Mouse (Mus musculus) liver (tissue): ENCODE measurements around the gene Six3.

ENCODE experiments used
- DNase-seq: peaks from one replicate; pipeline ENCODE4 v3.0.0-alpha.2; 2020; ENCODE audit warnings: mixed read lengths

Gene Six3

DNA sequence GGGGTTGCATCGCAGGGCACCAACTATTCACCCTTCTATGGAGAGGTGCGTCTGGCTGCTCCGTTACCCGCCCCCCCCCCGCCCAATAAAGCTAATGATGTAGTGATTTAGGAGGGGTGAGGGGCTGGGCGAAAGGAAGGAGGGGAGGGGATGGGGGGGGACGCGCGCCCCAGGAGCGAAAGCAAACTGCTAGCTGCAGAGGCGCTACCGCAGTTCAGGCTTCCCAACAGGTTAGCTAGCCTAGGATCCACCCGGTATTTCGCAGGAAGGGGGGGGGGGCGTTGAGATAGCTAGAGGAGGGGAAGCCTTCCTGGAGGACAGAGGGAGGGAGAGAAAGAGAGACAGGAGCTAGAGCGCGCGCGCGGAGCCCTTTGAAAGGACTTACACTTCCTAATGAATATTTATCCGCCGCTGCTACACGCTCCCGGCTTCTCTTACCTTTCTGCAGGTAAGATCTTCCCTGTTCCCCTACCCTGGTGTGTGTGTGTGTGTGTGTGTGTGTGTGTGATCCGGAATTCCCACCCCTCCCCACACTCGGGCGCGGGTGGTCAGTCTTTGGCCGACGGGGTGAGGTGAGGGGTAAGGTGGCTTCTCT, at the start of gene Six3:
Gene Six3, plus strand, starts transcription at position 343 of the 595 bp plus-strand sequence.
- DNase-seq, result no peak

DNA sequence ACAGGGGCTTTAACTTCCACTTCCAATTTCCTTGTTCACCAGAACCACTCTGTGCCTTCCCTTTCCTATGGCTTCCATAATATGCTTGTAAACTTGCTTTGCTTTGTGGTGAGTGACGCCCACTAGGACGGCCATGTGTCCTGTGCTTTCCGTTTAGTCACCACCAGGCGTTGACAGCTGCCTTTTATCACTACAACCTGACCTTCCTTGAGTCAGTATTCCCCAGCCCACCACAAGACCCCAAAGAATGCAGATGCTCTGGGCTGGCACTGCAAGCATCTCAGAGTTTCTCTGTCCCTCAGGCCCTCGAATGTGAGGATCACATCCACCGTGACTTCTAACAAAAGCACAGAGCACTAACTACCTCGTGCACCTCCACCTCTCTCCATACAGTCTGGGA, 49.3 kb upstream of the Six3 start:
- DNase-seq, result no peak

GRCm38 (mm10) chr17:85574023-85574422, 39.4 kb upstream of the Six3 start:
- no peak for DNase-seq

DNA sequence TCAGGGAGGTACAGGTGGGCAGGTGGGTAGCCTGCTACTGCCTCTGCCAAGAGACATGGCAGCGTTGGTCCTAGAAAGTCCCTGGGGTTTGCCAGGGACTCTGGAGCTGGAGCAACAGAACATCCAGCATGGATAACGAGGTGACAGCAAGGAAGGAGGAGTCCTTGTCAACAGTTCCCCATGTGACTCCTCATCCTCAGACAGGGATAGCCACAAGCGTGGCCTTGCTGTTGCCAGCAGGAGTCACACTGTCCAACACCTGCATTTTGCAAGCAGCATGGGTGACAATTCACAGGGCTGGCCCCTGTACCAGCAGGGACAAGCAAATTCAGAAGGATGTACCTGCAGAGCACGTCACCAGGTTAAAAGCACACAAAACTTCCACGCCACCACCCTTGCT, 35.1 kb upstream of the Six3 start:
- no peak for DNase-seq

DNA sequence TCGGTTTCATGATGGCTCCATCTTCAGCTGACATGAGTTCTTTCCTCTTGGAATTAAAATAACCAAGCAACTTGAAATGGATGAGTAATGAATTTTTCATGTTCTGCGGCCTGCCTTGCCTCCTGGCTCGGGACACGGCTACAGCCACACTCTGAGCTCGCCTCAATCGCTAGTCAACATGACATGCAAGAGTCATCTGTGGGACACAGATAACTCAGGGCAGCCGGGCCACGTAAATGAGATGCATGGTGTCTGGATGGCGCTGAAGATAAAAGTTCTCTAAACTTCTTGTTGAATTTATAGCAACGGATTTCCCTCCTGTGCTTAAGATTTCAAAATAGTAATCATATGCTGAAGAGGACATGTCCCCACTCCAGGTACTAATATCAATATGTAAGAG, 34.1 kb upstream of the Six3 start:
- DNase-seq, result peak; percentile 44

GRCm38 (mm10) chr17:85580221-85580620, 33.2 kb upstream of the Six3 start:
- no peak for DNase-seq

DNA sequence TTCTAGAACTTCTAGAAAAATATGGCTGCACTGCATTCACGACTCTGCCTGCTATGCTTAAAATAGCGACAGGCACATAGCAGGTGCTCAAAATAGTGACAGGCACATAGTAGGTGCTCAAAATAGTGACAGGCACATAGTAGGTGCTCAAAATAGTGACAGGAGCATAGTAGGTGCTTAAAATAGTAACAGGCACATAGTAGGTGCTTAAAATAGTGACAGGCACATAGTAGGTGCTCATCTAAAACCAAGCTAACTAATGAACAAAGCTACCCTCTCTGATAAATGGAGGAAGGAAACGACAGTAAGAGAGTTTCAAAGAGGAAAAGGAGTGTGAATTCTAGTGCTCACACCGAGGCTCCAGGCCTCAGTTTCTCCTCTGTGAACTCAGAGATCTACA, 29.2 kb upstream of the Six3 start:
- no peak for DNase-seq

- no peak for DNase-seq
These were observed 28.8 kb upstream of the Six3 start for GRCm38 (mm10) chr17:85584573-85584972.

GRCm38 (mm10) chr17:85585779-85586178, 27.6 kb upstream of the Six3 start:
- peak; percentile 17 for DNase-seq

DNA sequence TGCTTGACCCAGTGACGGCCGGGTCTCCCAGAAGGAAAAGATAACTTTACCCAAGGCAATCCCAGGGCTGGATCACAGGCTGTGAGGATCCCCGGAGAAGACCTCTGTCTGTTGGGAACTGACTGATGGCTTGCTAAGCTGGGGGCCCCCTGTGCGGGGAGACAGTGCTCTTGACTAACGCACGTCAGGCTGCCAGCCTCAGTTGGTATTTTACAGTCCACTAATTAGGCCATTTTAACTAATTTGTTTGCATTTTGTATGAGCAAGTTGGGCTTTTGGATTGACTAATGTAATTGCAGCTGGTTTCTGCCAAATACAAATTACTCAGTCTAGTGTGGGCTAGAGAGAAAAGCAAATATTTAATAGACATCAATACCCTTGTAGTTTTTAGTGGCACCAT, 21.4 kb upstream of the Six3 start:
- no peak for DNase-seq

GRCm38 (mm10) chr17:85595853-85596252, 17.6 kb upstream of the Six3 start:
- DNase-seq, result no peak

DNA sequence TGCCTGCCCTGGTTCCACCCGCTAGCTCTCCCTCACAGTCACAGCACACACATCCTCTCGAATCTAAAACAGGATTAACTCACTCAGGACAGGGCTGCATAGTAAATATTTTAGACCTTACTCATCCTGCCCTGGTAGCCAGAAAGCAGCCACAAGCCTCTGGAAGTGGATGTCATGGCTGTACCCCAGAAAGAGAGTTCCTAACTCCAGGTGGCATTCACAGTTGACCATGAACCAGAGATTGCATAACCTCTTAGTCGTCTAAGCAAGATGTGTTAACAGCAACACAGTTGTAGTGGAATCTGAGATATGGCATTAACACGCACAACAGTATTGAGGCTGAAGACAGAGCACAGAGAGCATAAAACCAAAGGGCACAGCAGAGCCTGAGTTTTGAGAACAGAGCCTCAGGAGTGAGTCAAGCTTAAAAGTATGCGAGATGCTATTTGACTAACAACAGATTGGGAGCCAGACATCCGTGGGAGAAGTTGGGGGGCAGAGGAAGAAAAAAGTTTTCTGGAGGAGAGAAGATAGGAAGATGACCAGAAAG, 17.0 kb upstream of the Six3 start:
- no peak for DNase-seq

DNA sequence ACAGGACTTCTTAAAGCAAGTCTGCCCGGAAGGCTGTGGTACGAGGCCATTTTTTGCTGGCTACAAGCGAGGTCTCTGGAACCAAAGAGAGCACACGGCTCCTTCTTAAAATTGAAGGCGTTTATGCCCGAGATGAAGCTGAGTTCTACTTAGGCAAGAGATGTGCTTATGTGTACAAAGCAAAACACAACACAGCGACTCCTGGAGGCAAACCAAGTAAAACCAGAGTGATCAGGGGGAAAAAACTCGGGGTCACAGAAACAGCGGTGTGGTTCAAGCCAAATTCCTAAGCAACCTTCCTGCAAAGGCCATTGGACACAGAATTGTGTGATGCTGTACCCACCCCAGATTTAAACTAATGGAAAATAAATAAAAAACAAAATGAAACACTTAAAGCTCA, 13.9 kb upstream of the Six3 start:
- no peak for DNase-seq

GRCm38 (mm10) chr17:85606463-85606862, 6.9 kb upstream of the Six3 start:
- DNase-seq, result no peak

GRCm38 (mm10) chr17:85607556-85608365, 5.6 kb upstream of the Six3 start:
- no peak for DNase-seq

DNA sequence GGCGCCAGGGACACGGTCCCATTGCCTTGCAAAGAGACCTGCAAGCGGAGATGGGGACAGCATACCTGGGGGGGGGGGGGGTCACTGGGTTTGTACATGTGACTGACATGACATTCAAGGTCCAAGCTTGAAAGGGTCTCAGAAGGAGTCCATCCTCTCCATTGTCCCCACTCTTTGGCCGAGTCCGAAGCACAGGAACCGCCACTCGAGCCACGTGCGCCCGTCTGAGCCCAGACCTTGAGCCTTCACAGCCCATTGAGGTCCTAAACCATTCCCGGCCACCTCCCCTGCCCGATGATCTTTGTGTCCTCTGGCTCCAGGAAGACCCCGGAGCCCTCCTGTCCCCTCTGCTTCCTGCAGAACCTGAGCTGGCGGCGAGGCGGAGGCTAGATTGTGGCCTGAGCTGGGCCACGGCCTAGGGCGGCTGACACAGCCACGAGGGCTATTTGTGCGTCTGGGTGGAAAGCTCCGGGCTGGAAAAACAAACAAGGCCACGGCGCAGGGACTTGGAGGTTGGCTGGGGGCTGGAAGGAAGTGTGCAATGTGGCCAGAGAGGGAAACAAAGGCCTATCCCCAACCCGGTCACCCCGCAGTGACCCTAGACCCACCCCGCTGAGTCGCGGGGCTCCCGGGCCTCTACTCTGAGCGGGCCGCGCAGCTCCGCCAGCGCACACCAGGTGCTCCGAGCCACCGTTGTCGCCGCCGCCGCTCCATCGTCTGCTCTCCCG, 4.9 kb upstream of the Six3 start:
- no peak for DNase-seq

- no peak for DNase-seq
These were observed 4.3 kb upstream of the Six3 start for GRCm38 (mm10) chr17:85609094-85609425.

- no peak for DNase-seq
These were observed 3.6 kb upstream of the Six3 start for GRCm38 (mm10) chr17:85609621-85610392.

DNA sequence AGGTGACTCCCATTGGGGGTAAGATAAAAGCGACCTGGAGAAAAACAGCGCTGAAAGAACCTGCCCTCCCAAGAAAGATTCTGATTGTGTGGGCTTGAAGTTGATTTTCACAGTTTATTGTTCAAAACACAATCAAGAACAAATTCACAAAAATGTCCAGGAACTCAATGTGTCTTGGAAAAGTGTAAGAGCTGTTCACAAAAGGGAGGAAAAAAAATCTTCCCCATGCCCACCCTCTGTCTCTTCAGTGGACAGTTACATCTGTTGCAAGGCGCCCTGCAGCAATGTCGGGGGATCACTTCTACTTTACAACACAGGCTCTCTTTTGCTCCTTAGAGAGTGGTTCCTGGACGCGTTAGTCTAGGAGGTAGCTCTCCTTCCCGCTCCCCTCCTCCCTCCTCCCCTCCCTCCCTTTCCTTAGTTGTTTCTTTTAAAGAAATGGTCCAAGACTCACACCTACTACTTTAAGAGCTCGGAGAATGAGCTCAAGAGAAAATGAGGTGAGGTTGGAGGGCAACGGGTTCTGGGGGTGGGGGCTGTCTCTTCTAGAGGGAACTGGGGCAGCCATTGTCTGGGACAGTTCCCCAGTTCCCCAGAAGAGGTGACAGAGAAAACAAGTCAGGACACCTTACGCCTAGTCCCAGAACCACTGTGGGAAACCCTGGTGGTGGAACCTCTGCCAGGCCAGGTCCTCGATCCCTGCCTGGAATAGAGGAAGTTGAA, 2.9 kb upstream of the Six3 start:
- no peak for DNase-seq

DNA sequence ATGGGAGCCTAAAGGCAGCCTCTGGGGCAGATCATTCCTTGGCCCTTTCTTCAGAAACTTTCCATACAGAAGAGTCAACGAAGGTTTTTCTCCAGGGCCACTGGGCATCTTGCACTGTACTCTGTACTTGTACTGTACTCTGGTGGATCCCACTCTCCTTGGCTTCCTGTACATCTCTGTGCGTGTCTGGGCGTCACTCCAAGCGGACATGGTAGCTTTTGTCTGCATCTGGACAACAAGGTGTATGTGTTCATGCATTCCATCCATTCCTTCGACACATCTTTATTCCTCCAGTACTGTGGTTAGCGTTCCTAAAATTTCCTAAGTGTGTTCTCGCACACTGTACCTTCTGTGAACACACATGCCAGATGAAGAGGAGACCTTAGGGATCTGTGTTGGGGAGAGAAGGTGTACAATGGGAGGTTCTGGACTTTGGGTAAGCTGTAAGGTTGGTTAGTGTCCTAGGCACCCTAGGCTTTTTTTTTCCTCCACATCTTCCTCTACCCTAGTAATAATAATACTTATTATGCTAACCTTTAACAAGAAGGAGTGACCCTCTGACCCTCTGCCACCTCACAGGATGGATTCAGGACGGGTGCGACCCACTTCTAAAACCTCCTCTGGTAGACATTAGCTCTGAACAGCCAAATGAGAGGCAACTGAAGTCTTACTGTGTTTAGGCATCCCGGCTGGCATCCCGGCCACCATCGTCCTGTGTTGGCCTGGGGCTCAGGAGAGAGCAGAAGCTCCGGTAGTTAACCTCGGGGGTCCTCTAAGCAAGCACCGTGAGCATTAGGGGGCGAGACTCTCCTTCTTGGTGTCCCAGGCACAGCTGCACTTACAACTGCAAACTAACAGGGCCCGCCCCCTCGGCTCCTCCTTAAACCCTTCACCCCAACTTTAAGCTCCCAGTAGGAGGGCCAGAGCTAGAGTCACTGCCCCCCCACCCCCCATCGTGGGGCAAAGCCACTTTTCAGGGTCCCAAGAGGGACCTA, 1.6 kb upstream of the Six3 start:
- DNase-seq, result no peak
